Mouse (Mus musculus) cerebellum, postnatal 14 days (tissue): ENCODE measurements around the gene Adam19.
"Not testable (repeated sequence)": the region's sequence is repeated elsewhere in the genome, so short reads cannot be mapped to it uniquely, and the experiment has no call there.

ENCODE experiments used
- DNase-seq, 2 experiments: peaks; one replicate each; pipeline ENCODE4 v3.0.0; 2021; ENCODE audit warnings: mixed read lengths in 2 of 2

The Adam19 gene

DNA sequence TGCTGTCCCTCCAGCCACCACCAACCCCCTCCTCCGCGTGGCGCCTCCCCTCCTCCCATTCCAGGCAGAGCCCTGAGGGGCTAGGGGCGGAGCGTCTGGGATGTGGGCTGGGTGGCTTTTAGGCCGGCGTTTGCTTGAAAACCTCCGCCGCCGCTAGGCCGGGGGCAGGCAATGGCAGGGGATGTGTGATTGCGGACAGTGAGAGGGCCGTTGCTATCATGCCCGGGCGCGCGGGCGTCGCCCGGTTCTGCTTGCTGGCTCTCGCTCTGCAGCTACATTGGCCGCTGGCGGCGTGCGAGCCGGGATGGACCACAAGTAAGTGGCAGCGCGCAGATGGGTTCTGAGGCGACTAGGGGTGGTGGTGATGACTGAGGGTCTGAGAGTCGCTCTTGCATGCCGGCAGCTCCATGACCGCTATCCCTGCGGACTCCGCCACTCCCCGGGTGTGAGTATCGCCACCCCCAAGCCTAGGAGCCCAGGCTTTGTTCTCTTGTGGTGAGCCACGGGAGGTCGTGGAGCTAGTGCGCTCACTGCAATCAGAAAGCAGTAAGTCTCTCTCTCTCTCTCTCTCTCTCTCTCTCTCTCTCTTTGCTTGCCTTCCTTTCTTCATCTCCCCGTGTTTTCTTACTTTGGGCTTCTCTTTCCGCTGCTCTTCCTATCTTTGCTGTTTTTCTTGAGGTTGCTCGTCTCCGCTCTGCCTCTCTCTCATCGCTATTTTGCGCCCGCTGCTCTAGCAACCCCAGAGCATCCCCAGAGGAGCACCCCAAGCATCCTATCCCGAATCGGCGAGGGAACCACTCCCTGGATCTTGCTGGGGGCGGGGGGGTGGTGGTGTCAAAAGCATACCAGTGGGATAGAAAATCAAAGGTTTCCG lies at the start of gene Adam19:
Adam19 (plus strand) TSS at position 97 of the 874 bp plus-strand sequence.
- DNase-seq = peak; percentile 85 to 86

GRCm38 (mm10) chr11:46016061-46016460 lies 39.7 kb upstream of the Adam19 start:
- peak; percentile 79 to 86 for DNase-seq

DNA sequence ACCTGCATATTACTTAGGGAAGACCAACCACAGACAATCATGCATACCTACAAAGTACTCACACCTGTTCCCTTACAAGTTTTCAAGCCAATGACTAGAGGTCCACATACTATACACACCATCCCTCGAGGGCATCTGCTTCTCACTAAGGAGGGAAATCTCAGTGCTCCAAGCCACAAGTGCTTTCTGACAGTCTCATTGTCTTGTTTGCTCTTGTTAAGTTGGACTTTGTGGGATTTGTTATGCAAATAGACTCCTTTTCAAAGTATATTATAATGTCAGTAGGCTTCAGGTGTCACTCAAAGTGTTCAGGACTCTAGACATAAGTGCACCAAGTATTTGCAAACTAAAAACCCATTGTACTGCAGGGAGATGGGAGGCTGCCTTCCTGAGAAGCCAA lies 35.5 kb upstream of the Adam19 start:
- DNase-seq = no peak

DNA sequence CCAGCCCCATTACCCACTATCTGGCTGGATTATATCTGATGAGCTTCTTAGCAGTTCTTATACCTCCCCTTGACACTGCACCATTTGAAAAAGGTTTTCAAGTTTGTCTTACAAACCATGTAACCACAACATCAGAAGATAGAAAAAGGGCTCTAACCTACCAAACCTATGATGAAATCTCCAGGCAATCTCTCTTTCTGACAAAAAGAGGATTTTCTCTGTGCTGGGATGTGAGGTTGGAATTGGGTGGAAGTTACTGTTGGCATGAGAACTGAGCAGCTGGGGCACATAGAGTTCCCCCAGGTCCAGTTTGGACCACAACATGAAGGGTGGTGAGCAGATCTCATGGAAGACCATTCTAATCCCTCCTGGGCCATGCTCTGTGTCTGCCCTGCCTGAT lies 33.9 kb upstream of the Adam19 start:
- DNase-seq = no peak

DNA sequence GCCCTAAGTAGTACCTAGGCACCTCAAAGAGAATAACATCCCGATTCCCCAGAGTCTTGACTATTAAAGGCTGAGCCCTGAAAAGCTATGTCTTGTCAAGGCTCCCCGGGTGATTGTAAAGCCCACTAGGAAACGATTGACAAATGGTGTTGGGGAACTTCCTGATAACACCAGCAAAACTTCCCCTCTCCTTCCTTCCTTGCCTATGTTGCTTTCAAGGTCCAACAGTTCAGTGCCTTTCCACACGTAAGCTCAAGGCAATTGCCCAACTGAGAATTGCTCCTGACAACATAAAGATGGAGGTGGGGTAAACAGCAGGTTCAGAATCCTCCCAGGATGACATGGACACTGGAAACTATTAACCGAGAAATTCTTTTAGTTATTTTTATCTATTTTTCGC lies 32.8 kb upstream of the Adam19 start:
- DNase-seq = no peak

DNA sequence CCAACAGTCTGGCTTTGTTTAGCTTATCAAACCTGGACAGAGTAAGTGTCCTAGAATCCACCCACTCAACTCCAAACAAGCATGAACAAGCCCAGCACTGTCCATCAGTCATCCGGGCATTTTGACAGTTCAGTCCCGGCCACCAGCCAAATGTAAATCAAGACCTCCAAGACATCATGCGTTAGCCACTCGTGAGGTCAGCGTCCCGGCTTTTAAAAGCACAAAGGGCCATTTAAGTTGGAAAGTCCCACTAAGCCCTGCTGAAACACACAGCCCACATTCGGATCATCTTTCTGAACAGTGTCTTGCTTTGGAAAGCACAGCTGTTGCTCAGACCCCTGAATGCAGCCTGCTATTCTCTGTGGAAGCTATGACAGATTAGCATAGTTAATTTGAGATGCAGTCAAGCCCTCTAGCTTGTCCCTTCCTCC lies 29.8 kb upstream of the Adam19 start:
- DNase-seq = peak; percentile 57 to 75

DNA sequence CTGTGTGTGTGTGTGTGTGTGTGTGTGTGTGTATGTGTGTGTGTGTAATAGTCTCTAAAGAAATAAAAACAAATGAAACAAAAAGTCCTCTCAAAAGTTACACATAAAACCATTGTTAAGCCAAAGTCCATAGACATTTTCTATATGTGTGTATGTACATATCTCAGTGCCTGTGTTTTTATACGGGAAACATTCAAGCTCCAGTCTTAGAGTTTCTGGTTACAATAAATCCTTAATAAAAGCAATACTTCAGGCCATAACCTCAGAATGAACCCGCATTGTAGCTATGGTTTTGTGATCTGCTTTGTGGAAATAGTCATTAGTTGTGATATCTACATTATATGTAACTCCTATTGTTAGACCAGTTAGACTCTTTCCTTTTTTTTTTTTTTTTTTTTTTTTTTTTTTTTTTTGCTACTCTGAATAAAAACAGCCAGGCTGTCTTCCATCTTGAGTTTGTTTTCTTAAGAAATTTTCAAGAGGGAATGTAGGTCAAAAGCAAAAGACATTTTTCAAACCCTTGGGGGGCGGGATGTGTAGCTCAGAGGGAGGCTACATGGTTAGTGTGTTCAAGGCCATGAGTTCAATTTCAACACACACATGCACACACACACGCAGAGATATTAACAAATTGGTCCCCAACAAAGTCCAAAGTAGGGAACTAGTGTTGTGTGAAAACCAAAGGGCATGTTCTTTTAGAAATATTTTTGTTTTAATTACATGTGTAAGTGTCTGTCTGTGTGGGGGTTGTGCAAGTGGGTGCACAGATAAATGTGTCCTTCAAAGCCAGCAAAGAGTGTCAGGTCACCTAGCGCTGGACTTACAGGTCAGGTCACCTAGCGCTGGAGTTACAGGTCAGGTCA lies 27.6 kb upstream of the Adam19 start:
- no peak for DNase-seq

DNA sequence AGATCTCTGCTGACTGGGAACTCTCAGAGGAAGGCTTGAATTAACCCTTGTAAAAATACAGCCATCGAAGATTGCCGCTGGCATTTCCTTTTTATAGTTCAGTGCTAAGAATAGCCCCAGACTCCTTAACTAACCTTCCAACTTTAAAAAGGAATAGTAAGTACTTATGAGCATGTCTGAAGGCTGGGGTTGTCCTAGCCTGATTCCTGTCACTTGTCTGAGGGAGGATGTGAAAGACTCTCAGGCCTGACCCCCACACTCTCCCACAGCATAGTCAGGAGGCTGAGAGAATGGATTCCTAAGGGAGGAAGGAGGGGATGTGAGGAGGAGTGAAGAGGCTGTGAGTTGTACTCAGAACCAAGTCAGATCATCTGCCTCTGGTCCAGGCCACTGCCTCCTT lies 26.3 kb upstream of the Adam19 start:
- DNase-seq = no peak

DNA sequence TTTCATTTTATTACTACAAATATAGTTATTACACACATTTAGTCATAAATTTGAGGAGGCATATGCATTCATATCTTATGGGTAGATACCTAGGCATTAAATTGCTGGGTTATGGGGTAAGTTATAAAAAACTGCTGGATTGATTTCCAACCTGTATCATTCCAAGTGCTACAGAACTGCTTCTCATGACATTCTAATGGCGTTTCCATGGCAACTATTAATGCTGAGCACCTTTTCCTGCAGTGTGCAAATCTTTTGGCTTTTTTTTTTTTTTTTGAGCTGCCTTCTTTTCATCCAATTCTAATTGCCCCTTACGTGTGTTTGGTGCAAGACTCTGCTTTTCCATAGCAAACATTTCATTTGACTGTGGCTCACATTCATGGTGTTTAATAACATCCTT lies 25.8 kb upstream of the Adam19 start:
- DNase-seq = no peak

DNA sequence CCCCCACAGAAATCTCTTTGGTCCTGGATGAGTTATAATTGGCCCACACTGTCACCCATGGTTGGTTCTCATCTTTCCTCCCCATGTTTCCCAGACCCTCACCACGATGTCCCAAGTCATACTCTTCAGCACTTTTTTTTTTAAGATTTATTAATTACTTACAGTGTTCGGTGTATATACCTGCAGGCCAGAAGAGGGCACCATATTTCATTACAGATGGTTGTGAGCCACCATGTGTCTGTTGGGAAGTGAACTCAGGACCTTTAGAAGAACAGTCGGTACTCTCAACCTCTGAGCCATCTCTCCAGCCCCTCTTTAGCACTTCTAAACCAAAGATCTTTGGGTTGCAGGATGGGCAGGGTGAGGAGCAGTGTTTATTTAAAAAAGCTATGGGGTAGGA lies 24.3 kb upstream of the Adam19 start:
- DNase-seq = no peak

DNA sequence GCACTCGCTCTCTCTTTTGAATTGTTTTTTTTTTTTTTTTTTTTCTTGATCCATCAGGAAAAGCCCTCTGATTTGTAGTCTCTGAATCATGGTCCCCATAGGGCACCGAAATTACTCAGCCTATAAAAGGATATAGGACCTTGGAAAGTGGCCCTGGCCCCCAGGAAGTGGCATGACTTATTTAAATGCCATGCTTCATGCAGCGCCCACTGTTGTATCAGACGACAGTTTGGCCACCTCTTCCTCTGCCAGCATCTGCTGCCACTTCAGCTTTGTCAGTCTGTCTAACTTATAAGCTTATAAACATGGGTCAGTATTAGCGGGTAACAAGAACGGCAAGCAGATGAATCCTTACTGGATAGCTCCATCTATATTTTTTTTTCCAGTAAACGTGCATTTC lies 22.8 kb upstream of the Adam19 start:
- DNase-seq = no peak

GRCm38 (mm10) chr11:46036374-46036773 lies 19.4 kb upstream of the Adam19 start:
- DNase-seq = no peak

DNA sequence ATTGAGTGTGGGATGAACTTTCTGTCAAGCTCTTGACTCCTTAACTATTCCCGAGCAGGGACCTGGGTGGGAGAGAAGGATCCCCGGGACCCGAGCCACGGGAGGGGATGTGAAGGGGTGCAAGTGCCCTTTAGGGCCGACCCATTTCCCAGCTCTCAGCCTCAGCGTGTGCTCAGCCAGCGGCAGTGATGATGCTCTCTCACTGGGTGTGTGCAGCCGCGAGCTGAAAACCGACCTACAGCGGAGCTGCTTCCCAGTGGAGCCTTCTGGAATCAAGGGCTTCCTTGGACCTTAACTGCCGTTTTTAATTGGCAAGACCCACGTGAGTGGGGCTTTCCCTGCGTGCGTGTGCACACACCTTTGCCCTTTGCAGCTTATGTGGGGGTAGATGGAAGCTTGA lies 16.9 kb upstream of the Adam19 start:
- no peak for DNase-seq

GRCm38 (mm10) chr11:46039335-46039734 lies 16.5 kb upstream of the Adam19 start:
- peak in 1 of 2 experiments; percentile 42 for DNase-seq

DNA sequence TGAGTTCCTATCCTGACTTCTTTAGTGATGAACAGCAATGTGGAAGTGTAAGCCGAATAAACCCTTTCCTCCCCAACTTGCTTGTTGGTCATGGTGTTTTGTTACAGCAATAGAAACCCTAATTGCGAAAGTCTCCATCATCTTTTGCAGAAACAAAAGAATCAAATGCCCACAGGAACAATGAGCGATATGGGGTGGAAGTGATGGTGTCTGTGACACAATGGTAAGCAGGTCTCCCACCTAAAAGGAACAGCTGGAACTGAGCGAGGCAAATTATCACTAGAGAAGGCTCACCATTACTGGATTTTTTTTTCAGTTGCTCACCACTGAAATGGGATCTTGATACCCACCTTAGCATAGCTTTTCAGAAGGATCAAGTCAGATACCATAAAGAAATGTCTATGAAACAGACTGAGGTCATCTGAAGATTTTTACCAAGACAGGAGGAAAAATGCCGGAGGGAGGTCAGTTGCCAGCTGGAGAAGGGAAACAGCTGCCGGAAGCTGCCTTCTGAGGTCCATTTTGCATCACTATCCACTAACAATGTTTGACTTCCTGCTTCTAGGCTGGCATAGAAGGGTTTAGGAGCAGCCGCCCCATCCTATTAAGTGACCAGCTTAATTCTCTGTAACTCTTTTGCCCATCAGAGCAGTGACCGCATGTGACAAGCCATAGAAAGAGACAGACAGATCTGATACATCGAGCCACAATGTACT lies 14.8 kb upstream of the Adam19 start:
- no peak for DNase-seq

DNA sequence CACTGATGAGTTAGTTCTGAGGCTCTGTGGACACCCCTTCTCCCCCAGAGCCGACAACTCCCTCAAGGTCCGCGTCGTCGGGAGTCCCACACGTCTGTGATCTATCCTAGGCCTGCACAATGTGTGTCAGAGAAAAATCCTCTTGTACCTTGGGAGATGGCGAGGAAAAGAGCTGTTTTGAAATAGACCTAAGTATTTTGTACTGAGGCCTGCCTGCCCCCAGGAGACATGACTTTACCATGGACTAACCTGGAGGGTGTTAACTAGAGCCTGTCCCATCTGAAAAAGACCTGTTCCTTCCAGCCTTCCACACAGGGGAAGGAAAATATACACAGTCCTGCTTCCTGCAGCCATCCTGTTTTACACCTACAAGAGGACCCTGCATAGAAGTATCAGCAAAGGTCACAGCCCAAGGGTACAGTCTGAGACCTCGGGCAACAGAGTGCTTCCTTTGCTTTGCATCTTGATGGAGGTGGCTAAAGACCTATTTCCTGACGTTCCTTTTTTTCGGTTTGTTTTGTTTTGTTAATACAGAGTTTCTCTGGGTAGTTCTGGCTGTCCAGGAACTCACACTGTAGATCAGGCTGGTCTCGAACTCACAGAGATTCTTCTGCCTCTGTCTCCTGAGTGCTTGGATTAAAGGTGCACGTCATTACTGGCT lies 14.1 kb upstream of the Adam19 start:
- DNase-seq = no peak

GRCm38 (mm10) chr11:46044781-46045180 lies 11.0 kb upstream of the Adam19 start:
- DNase-seq = no peak

GRCm38 (mm10) chr11:46047264-46047663 lies 8.5 kb upstream of the Adam19 start:
- DNase-seq = no peak

DNA sequence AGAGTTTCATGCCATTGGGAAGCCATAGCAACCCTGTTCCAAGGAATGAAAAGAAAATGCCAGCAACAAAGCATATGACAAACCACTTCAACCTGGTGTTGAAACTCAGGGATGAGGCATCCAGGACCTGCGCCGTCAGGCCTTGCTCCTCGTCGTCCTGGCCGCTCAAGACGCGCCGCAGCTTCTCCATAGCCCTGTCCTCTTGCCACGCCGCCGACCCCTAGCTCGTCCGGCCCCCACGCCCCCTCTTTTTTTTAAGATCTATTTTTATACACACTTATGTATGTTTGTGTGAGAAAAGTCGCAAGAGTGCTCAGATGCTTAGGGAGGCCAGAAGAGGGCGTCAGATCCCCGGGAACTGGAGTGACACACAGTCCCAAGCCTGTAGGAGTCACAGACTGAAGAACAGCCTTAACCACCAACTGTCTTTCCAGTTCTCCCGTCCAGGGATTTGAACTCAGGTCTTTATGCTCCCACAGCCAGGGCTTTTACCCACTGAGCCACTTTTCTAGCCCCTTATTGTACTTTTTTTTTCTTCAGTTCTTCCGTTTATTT lies 3.6 kb upstream of the Adam19 start, which contains the start of gene Gm12166:
Gm12166 (minus strand) TSS at position 217 of the 555 bp plus-strand sequence.
- DNase-seq = peak; percentile 74 to 82

DNA sequence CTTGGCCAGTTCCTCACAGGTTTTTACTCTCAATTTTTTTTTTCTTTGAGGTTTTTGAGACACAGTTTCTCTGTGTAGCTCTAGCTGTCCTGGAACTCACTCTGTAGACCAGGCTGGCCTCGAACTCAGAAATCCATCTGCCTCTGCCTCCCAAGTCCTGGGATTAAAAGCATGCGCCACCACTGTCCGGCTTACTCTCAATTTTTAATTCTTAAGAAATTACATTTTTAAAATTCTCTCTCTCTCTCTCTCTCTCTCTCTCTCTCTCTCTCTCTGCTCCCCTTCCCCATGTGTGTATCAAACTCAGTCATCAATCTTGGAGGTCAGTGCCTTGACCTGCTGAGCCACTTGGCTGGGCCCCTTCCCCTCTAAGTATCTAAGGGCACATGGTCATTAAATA lies 2.3 kb upstream of the Adam19 start:
- not testable (repeated sequence) for DNase-seq

- peak in 1 of 2 experiments; percentile 52 for DNase-seq
These were observed 1.5 kb upstream of the Adam19 start for GRCm38 (mm10) chr11:46054311-46054710.
